Mouse (Mus musculus) stomach, embryonic 14.5 days (tissue): ENCODE results near the gene Prkag2. TPM values are rescaled to one million over a fixed set of nuclear protein-coding genes. Genes with fewer than 3 reads are reported as not detected.
A peak's percentile ranks its signal among the peaks of the same experiment; 100 is the strongest.

ENCODE experiments used
- ATAC-seq: fragments of 200-750 bp; cut with Nextera tagmentation; 2 replicates; pipeline ENCODE4 v1.8.0; 2017; ENCODE audit warnings: low read depth, moderate TSS enrichment; ENCODE audit not compliant: insufficient number of reproducible peaks, insufficient read depth, low FRiP score
- H3K27ac ChIP-seq: fragments of 300-500 bp; sonication (generic); 2 replicates; pipeline ENCODE4 v1.5.1; 2014; ENCODE audit warnings: mild to moderate bottlenecking, low read length, moderate library complexity, mixed read lengths
- H3K27me3 ChIP-seq: fragments of 300-500 bp; sonication (generic); 2 replicates; pipeline ENCODE4 v1.6.1; 2014; ENCODE audit warnings: low read length, control low read depth, mixed read lengths; ENCODE audit not compliant: control insufficient read depth, insufficient read depth
- H3K36me3 ChIP-seq: fragments of 300-500 bp; sonication (generic); 2 replicates; pipeline ENCODE4 v1.6.1; 2014; ENCODE audit warnings: mild to moderate bottlenecking, control low read depth, low read length, moderate library complexity, mixed read lengths; ENCODE audit not compliant: control insufficient read depth, insufficient read depth
- H3K4me1 ChIP-seq: fragments of 300-500 bp; sonication (generic); 2 replicates; pipeline ENCODE4 v1.6.1; 2014; ENCODE audit warnings: low read length, control low read depth, mixed read lengths; ENCODE audit not compliant: control insufficient read depth, insufficient read depth
- H3K4me2 ChIP-seq: fragments of 300-500 bp; sonication (generic); replicated peaks from 2 replicates; pipeline ENCODE4 v1.6.1; 2014; ENCODE audit warnings: low read depth, low read length, control low read depth
- H3K4me3 ChIP-seq: fragments of 300-500 bp; sonication (generic); 2 replicates; pipeline ENCODE4 v1.5.1; 2014; ENCODE audit warnings: low read depth, low read length, control low read depth
- H3K9ac ChIP-seq: fragments of 300-500 bp; sonication (generic); replicated peaks from 2 replicates; pipeline ENCODE4 v1.6.1; 2014; ENCODE audit warnings: low read depth, mild to moderate bottlenecking, control low read depth, low read length, moderate library complexity, mixed read lengths
- H3K9me3 ChIP-seq: fragments of 300-500 bp; sonication (generic); 2 replicates; pipeline ENCODE4 v1.6.1; 2016; ENCODE audit warnings: low read depth, low read length, control low read depth; ENCODE audit not compliant: control insufficient read depth
- WGBS: fragments of 180-500 bp; shearing (Covaris S2); extraction: QIAGEN DNeasy Blood & Tissue Kit; methylation state at CpG from one replicate; pipeline ENCODE4 v1.1.7; 2014; 5-methylcytosine and 5-hydroxymethylcytosine counted together
- polyA plus RNA-seq: library from polyadenylated mRNA; unstranded; fragments of >200 nt; fragmentation: Nextera tagmentation; extraction: Ambion mirVana; gene quantifications from 2 replicates; pipeline ENCODE4 v1.2.1, GENCODE M21; 2014

Gene Prkag2
- polyA plus RNA-seq, 1 experiment from 2014 or later = 54.7 TPM

GRCm38 (mm10) chr5:24995576-24996100 lies 104.8 kb downstream of the Prkag2 start:
- 0 out of 2 replicates have a peak overlapping the region, but pooled peaks have one; percentile 21 for H3K9ac ChIP-seq
- 7% methylated on average over 13 of the region's 13 CpGs for WGBS
- H3K4me1 ChIP-seq = peaks cover 14% of the 10 kb centered on the region
- peak; percentile 71; the same call in 1 of the 2 replicates for ATAC-seq
- no peaks in the 10 kb centered on the region for H3K36me3 ChIP-seq
- H3K4me2 ChIP-seq = peak overlapping the region; percentile 43
- H3K27ac ChIP-seq = 0 out of 2 replicates have a peak overlapping the region, but pooled peaks have one; percentile 15
- no peaks in the 10 kb centered on the region for H3K27me3 ChIP-seq
- no peaks in the 10 kb centered on the region for H3K9me3 ChIP-seq
- peak overlapping the region; percentile 19; the same call in 1 of the 2 replicates for H3K4me3 ChIP-seq

GRCm38 (mm10) chr5:24993190-24993589 lies 107.3 kb downstream of the Prkag2 start:
- H3K36me3 ChIP-seq = no peaks in the 10 kb centered on the region
- WGBS = 63% methylated on average over 3 of the region's 3 CpGs
- peaks cover 14% of the 10 kb centered on the region for H3K4me1 ChIP-seq
- no peaks in the 10 kb centered on the region for H3K9me3 ChIP-seq
- no peak overlapping the region for H3K4me3 ChIP-seq
- no peak overlapping the region for H3K9ac ChIP-seq
- H3K4me2 ChIP-seq = no peak overlapping the region
- no peaks in the 10 kb centered on the region for H3K27me3 ChIP-seq
- H3K27ac ChIP-seq = no peak overlapping the region
- no peak for ATAC-seq

GRCm38 (mm10) chr5:24991575-24991974 lies 108.9 kb downstream of the Prkag2 start:
- ATAC-seq = no peak
- Histone ChIP-seq H3K36me3 (no peaks in the 10 kb centered on the region), H3K9me3 (no peaks in the 10 kb centered on the region), H3K4me3 (no peak overlapping the region), H3K4me2 (no peak overlapping the region), H3K4me1 (peaks cover 14% of the 10 kb centered on the region), H3K27me3 (no peaks in the 10 kb centered on the region), H3K9ac (no peak overlapping the region), H3K27ac (no peak overlapping the region)
- WGBS = 68% methylated on average over 1 of the region's 1 CpGs

GRCm38 (mm10) chr5:24990460-24990859 lies 110.0 kb downstream of the Prkag2 start:
- Histone ChIP-seq H3K4me3 (no peak overlapping the region), H3K27ac (no peak overlapping the region), H3K4me1 (peaks cover 13% of the 10 kb centered on the region), H3K9ac (no peak overlapping the region), H3K9me3 (no peaks in the 10 kb centered on the region), H3K36me3 (no peaks in the 10 kb centered on the region), H3K4me2 (no peak overlapping the region), H3K27me3 (no peaks in the 10 kb centered on the region)
- no peak for ATAC-seq
- 61% methylated on average over 5 of the region's 5 CpGs for WGBS

- Histone ChIP-seq H3K27ac (no peak overlapping the region), H3K9ac (no peak overlapping the region), H3K9me3 (no peaks in the 10 kb centered on the region), H3K4me1 (peaks cover 11% of the 10 kb centered on the region; the same call in 1 of the 2 replicates), H3K27me3 (no peaks in the 10 kb centered on the region), H3K4me2 (no peak overlapping the region), H3K4me3 (no peak overlapping the region), H3K36me3 (no peaks in the 10 kb centered on the region)
- WGBS = 52% methylated on average over 3 of the region's 3 CpGs
- no peak for ATAC-seq
These were observed 110.8 kb downstream of the Prkag2 start for GRCm38 (mm10) chr5:24989683-24990082.

GRCm38 (mm10) chr5:24986956-24987355 lies 113.5 kb downstream of the Prkag2 start:
- Histone ChIP-seq H3K27ac (no peak overlapping the region), H3K4me2 (no peak overlapping the region), H3K9ac (no peak overlapping the region), H3K9me3 (no peaks in the 10 kb centered on the region), H3K4me1 (peaks cover 11% of the 10 kb centered on the region; the same call in 1 of the 2 replicates), H3K27me3 (no peaks in the 10 kb centered on the region), H3K36me3 (no peaks in the 10 kb centered on the region), H3K4me3 (no peak overlapping the region)
- 51% methylated on average over 2 of the region's 2 CpGs for WGBS
- ATAC-seq = no peak

GRCm38 (mm10) chr5:24986204-24986940 lies 114.1 kb downstream of the Prkag2 start:
- H3K4me3 ChIP-seq = no peak overlapping the region

GRCm38 (mm10) chr5:24985434-24986176 lies 114.8 kb downstream of the Prkag2 start:
- H3K4me1 ChIP-seq = peaks cover 11% of the 10 kb centered on the region; the same call in 1 of the 2 replicates
- H3K4me3 ChIP-seq = no peak overlapping the region
- peak; percentile 42; the same call in 1 of the 2 replicates for ATAC-seq
- no peak overlapping the region for H3K4me2 ChIP-seq
- no peak overlapping the region for H3K9ac ChIP-seq
- no peaks in the 10 kb centered on the region for H3K36me3 ChIP-seq
- H3K27ac ChIP-seq = peak overlapping the region; percentile 55; the same call in 1 of the 2 replicates
- no peaks in the 10 kb centered on the region for H3K27me3 ChIP-seq
- no peaks in the 10 kb centered on the region for H3K9me3 ChIP-seq
- WGBS = 52% methylated on average over 11 of the region's 11 CpGs

More at GRCm38 (mm10) chr5:24986204-24986940, 114.1 kb downstream of the Prkag2 start:
- no peak overlapping the region for H3K27ac ChIP-seq
- no peak overlapping the region for H3K4me2 ChIP-seq
- H3K27me3 ChIP-seq = no peaks in the 10 kb centered on the region
- no peak for ATAC-seq
- WGBS = 50% methylated on average over 9 of the region's 9 CpGs
- peaks cover 11% of the 10 kb centered on the region; the same call in 1 of the 2 replicates for H3K4me1 ChIP-seq
- H3K9ac ChIP-seq = no peak overlapping the region
- H3K9me3 ChIP-seq = no peaks in the 10 kb centered on the region
- H3K36me3 ChIP-seq = no peaks in the 10 kb centered on the region
